Mouse (Mus musculus) forebrain, embryonic 15.5 days (tissue): ENCODE results near the gene Efl1. TPM values are rescaled to one million over a fixed set of nuclear protein-coding genes. Genes with fewer than 3 reads are reported as not detected.

ENCODE experiments used
- ATAC-seq: fragments of 200-750 bp; cut with Nextera tagmentation; replicated peaks from 2 replicates; pipeline ENCODE4 v1.8.0; 2017; ENCODE audit warnings: mild to moderate bottlenecking, moderate TSS enrichment, moderate library complexity
- H3K27ac ChIP-seq: fragments of 300-500 bp; sonication (generic); replicated peaks from 2 replicates; pipeline ENCODE4 v1.5.1; 2015; ENCODE audit warnings: mild to moderate bottlenecking, inconsistent platforms
- H3K27me3 ChIP-seq: fragments of 300-500 bp; sonication (generic); 2 replicates; pipeline ENCODE4 v1.6.1; 2015; ENCODE audit warnings: inconsistent platforms
- H3K36me3 ChIP-seq: fragments of 300-500 bp; sonication (generic); 2 replicates; pipeline ENCODE4 v1.6.1; 2015; ENCODE audit warnings: mild to moderate bottlenecking, inconsistent platforms
- H3K4me1 ChIP-seq: fragments of 300-500 bp; sonication (generic); 2 replicates; pipeline ENCODE4 v1.6.1; 2015; ENCODE audit warnings: inconsistent platforms
- H3K4me2 ChIP-seq: fragments of 300-500 bp; sonication (generic); replicated peaks from 2 replicates; pipeline ENCODE4 v1.6.1; 2015; ENCODE audit warnings: mild to moderate bottlenecking, inconsistent platforms
- H3K4me3 ChIP-seq: fragments of 300-500 bp; sonication (generic); 2 replicates; pipeline ENCODE4 v1.5.1; 2015; ENCODE audit warnings: mild to moderate bottlenecking, inconsistent platforms
- H3K9ac ChIP-seq: fragments of 300-500 bp; sonication (generic); replicated peaks from 2 replicates; pipeline ENCODE4 v1.6.1; 2015; ENCODE audit warnings: mild to moderate bottlenecking, inconsistent platforms
- H3K9me3 ChIP-seq: fragments of 300-500 bp; sonication (generic); 2 replicates; pipeline ENCODE4 v1.6.1; 2016; ENCODE audit warnings: inconsistent platforms
- WGBS: fragments of 180-500 bp; shearing (Covaris S2); methylation state at CpG from one replicate; pipeline ENCODE4 v1.1.7; 2015; ENCODE audit warnings: mixed read lengths; 5-methylcytosine and 5-hydroxymethylcytosine counted together
- polyA plus RNA-seq: library from polyadenylated mRNA; unstranded; fragments of >200 nt; fragmentation: Nextera tagmentation; extraction: Ambion mirVana; gene quantifications from 2 replicates; pipeline ENCODE4 v1.2.1, GENCODE M21; 2015

The Efl1 gene
- polyA plus RNA-seq, 1 experiment from 2014 or later: 21.4 TPM

- Histone ChIP-seq H3K4me3 (no peak overlapping the region), H3K9me3 (no peaks in the 10 kb centered on the region), H3K9ac (no peak overlapping the region), H3K4me2 (no peak overlapping the region), H3K27me3 (no peaks in the 10 kb centered on the region), H3K27ac (no peak overlapping the region), H3K36me3 (no peaks in the 10 kb centered on the region), H3K4me1 (no peaks in the 10 kb centered on the region)
- WGBS: 52% methylated on average over 1 of the region's 1 CpGs
- no peak for ATAC-seq
These were observed 146.1 kb downstream of the Efl1 start for GRCm38 (mm10) chr7:82794542-82794941.

- no peak overlapping the region for H3K27ac ChIP-seq
- ATAC-seq: no peak
- WGBS: 74% methylated on average over 4 of the region's 4 CpGs
These were observed 153.8 kb downstream of the Efl1 start for GRCm38 (mm10) chr7:82802206-82802605.

GRCm38 (mm10) chr7:82808257-82808656, 159.8 kb downstream of the Efl1 start:
- Histone ChIP-seq H3K27ac (no peak overlapping the region), H3K4me3 (no peak overlapping the region), H3K36me3 (no peaks in the 10 kb centered on the region), H3K9me3 (no peaks in the 10 kb centered on the region), H3K4me1 (peaks cover 9% of the 10 kb centered on the region; the same call in 1 of the 2 replicates), H3K27me3 (no peaks in the 10 kb centered on the region), H3K4me2 (no peak overlapping the region), H3K9ac (no peak overlapping the region)
- WGBS: 79% methylated on average over 4 of the region's 4 CpGs
- ATAC-seq: no peak

More at GRCm38 (mm10) chr7:82802206-82802605, 153.8 kb downstream of the Efl1 start:
- Histone ChIP-seq H3K36me3 (no peaks in the 10 kb centered on the region), H3K4me1 (no peaks in the 10 kb centered on the region), H3K4me3 (no peak overlapping the region), H3K4me2 (no peak overlapping the region), H3K9ac (no peak overlapping the region), H3K9me3 (no peaks in the 10 kb centered on the region), H3K27me3 (no peaks in the 10 kb centered on the region)

GRCm38 (mm10) chr7:82809126-82809525, 160.7 kb downstream of the Efl1 start:
- WGBS: 60% methylated on average over 5 of the region's 5 CpGs
- H3K9ac ChIP-seq: no peak overlapping the region

GRCm38 (mm10) chr7:82810799-82811139, 162.4 kb downstream of the Efl1 start:
- no peak for ATAC-seq
- Histone ChIP-seq H3K9ac (no peak overlapping the region), H3K4me1 (peaks cover 9% of the 10 kb centered on the region; the same call in 1 of the 2 replicates), H3K9me3 (no peaks in the 10 kb centered on the region), H3K27ac (no peak overlapping the region), H3K4me3 (no peak overlapping the region), H3K27me3 (no peaks in the 10 kb centered on the region), H3K4me2 (peak overlapping the region; percentile 19), H3K36me3 (no peaks in the 10 kb centered on the region)
- 31% methylated on average over 5 of the region's 5 CpGs for WGBS

More at GRCm38 (mm10) chr7:82809126-82809525, 160.7 kb downstream of the Efl1 start:
- Histone ChIP-seq H3K4me3 (no peak overlapping the region), H3K36me3 (no peaks in the 10 kb centered on the region), H3K9me3 (no peaks in the 10 kb centered on the region), H3K27me3 (no peaks in the 10 kb centered on the region), H3K4me1 (peaks cover 9% of the 10 kb centered on the region; the same call in 1 of the 2 replicates), H3K27ac (no peak overlapping the region), H3K4me2 (no peak overlapping the region)
- ATAC-seq: no peak

GRCm38 (mm10) chr7:82811140-82811851, 162.9 kb downstream of the Efl1 start:
- Histone ChIP-seq H3K4me2 (peak overlapping the region; percentile 19), H3K27ac (no peak overlapping the region), H3K9ac (no peak overlapping the region), H3K4me1 (peaks cover 9% of the 10 kb centered on the region; the same call in 1 of the 2 replicates), H3K4me3 (no peak overlapping the region), H3K36me3 (no peaks in the 10 kb centered on the region), H3K27me3 (no peaks in the 10 kb centered on the region), H3K9me3 (no peaks in the 10 kb centered on the region)
- 20% methylated on average over 19 of the region's 19 CpGs for WGBS
- ATAC-seq: 0 out of 2 replicates have a peak, but pooled peaks have one; percentile 8

- Histone ChIP-seq H3K9ac (no peak overlapping the region), H3K4me1 (peaks cover 9% of the 10 kb centered on the region; the same call in 1 of the 2 replicates), H3K36me3 (no peaks in the 10 kb centered on the region), H3K27me3 (no peaks in the 10 kb centered on the region), H3K4me2 (no peak overlapping the region), H3K4me3 (no peak overlapping the region), H3K27ac (no peak overlapping the region), H3K9me3 (no peaks in the 10 kb centered on the region)
- ATAC-seq: no peak
- WGBS: 88% methylated on average over 19 of the region's 19 CpGs
These were observed 164.1 kb downstream of the Efl1 start for GRCm38 (mm10) chr7:82812186-82813155.

- no peak overlapping the region for H3K9ac ChIP-seq
- no peak overlapping the region for H3K4me2 ChIP-seq
- no peaks in the 10 kb centered on the region for H3K36me3 ChIP-seq
- no peaks in the 10 kb centered on the region for H3K9me3 ChIP-seq
- WGBS: 85% methylated on average over 7 of the region's 7 CpGs
- H3K4me1 ChIP-seq: no peaks in the 10 kb centered on the region
- H3K27ac ChIP-seq: no peak overlapping the region
- no peak overlapping the region for H3K4me3 ChIP-seq
- no peak for ATAC-seq
- no peaks in the 10 kb centered on the region for H3K27me3 ChIP-seq
These were observed 171.1 kb downstream of the Efl1 start for GRCm38 (mm10) chr7:82819541-82819940.

GRCm38 (mm10) chr7:82820661-82821060, 172.2 kb downstream of the Efl1 start:
- ATAC-seq: no peak
- no peak overlapping the region for H3K4me2 ChIP-seq
- H3K9ac ChIP-seq: no peak overlapping the region
- no peak overlapping the region for H3K27ac ChIP-seq
- WGBS: 72% methylated on average over 4 of the region's 4 CpGs
- no peaks in the 10 kb centered on the region for H3K9me3 ChIP-seq
- no peaks in the 10 kb centered on the region for H3K27me3 ChIP-seq
- H3K36me3 ChIP-seq: no peaks in the 10 kb centered on the region
- no peak overlapping the region for H3K4me3 ChIP-seq
- H3K4me1 ChIP-seq: no peaks in the 10 kb centered on the region

GRCm38 (mm10) chr7:82821501-82821900, 173.1 kb downstream of the Efl1 start:
- Histone ChIP-seq H3K4me2 (no peak overlapping the region), H3K36me3 (no peaks in the 10 kb centered on the region), H3K9ac (no peak overlapping the region), H3K9me3 (no peaks in the 10 kb centered on the region), H3K27ac (no peak overlapping the region), H3K27me3 (no peaks in the 10 kb centered on the region), H3K4me3 (no peak overlapping the region), H3K4me1 (no peaks in the 10 kb centered on the region)
- ATAC-seq: no peak
- 57% methylated on average over 3 of the region's 3 CpGs for WGBS

- Histone ChIP-seq H3K9ac (no peak overlapping the region), H3K27me3 (no peaks in the 10 kb centered on the region), H3K4me3 (no peak overlapping the region), H3K27ac (no peak overlapping the region), H3K4me1 (no peaks in the 10 kb centered on the region), H3K9me3 (no peaks in the 10 kb centered on the region), H3K36me3 (no peaks in the 10 kb centered on the region), H3K4me2 (no peak overlapping the region)
- 43% methylated on average over 1 of the region's 1 CpGs for WGBS
- ATAC-seq: no peak
These were observed 174.1 kb downstream of the Efl1 start for GRCm38 (mm10) chr7:82822528-82822927.
